Mouse (Mus musculus): ENCODE measurements at regions not wholly inside any gene's neighbourhood (a gene's known extent, or its start where the extent isn't known, plus 50 kb on each side); places are given as distances from the start of the nearest gene placed in this dataset.

DNA sequence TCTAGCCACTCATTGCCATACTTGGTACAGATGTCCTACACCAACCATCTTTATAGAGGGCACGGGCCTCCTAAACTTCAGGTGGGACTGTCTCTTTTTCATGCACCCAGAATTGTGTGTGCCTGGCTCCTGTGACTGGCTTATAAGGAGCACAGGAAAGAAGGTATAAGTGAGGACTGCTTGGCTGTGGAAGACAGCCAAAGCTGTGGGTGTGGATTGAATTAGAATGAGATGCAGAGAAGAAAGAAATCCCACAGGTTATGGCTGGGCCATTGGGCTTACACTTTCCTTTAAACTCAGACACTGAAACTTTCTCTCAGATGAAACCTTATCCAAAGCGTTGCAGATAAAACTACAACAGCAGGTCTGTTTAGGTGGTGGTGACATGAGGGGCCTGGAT is 239.5 kb upstream of the Fam160b2 start:
- DNase-seq = no peak

DNA sequence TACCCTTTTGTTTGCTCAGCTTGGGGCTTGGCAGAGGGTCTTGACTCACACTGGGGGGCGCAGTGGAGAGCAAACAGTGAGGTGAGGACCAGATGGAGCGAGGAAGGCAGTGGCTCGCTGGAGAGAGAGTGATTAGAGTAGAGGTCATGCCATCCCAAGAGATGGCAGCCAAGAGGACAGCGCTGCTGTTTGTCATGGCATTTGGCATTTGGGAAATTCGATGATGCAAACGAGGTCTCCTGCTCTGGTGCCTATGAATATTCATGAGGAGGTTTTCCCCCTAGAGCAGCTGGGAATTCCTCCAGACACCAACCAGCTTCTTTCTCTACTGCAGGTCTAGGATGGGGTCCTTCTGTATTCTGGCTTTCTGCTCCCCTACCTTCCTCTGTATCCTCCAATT is 237.9 kb upstream of the Fam160b2 start:
- DNase-seq = no peak

GRCm38 (mm10) chr14:70833238-70833637 is 233.6 kb upstream of the Fam160b2 start:
- DNase-seq = no peak

- no peak for DNase-seq
Observed at GRCm38 (mm10) chr14:70832462-70833212, 233.0 kb upstream of the Fam160b2 start.

DNA sequence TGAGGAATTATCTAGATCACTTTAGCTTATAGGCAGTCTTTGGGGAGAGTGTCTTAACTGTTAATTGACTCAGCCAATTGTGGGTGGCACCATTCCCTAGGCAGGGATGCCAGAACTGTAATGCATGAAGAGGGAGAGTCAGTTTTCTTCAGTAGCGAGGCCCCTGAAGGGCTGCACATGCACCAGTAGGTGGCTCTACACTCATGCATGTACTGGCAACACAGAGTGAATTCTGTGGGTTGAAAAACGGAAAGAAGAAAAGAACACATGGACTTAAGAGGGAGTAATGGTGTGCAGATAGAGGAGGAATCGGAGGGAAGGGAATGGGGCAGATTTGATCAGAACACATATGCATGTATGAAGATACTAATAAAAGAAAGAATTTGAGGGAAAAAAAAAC is 232.4 kb upstream of the Fam160b2 start:
- peak; percentile 7 for DNase-seq
